Mouse (Mus musculus) G1E (cell line): Measurements from ENCODE around the gene Gm11565. TPM values are rescaled to one million over a fixed set of nuclear protein-coding genes. Genes with fewer than 3 reads are reported as not detected.
"Not testable (repeated sequence)": the region's sequence is repeated elsewhere in the genome, so short reads cannot be mapped to it uniquely, and the experiment has no call there.

Source experiments
- ATAC-seq: 2 replicates; pipeline ENCODE4 v1.8.0; 2016; ENCODE audit warnings: mild to moderate bottlenecking; ENCODE audit not compliant: insufficient number of reproducible peaks, poor library complexity, low FRiP score, severe bottlenecking; ENCODE audit errors: extremely low read depth
- DNase-seq: peaks from one replicate; pipeline ENCODE4 v3.0.0; 2012; ENCODE audit warnings: low spot score
- H3K27me3 ChIP-seq: 2 replicates; pipeline ENCODE4 v1.6.1; 2012; ENCODE audit warnings: mild to moderate bottlenecking, low read length, inconsistent platforms; ENCODE audit not compliant: insufficient read depth
- H3K36me3 ChIP-seq: replicated peaks from 2 replicates; pipeline ENCODE3; 2012; ENCODE audit warnings: mild to moderate bottlenecking, inconsistent platforms
- H3K4me1 ChIP-seq: 2 replicates; pipeline ENCODE4 v1.6.1; 2012; ENCODE audit warnings: low read depth, low read length, inconsistent platforms, mixed read lengths; ENCODE audit not compliant: insufficient read depth
- H3K4me3 ChIP-seq: 2 replicates; pipeline ENCODE4 v1.5.1; 2012; ENCODE audit warnings: low read depth, mild to moderate bottlenecking, inconsistent platforms, low read length, moderate library complexity, mixed read lengths
- H3K9me3 ChIP-seq: replicated peaks from 2 replicates; pipeline ENCODE4 v1.6.1; 2012; ENCODE audit warnings: inconsistent platforms
- CTCF ChIP-seq: IDR thresholded peaks from 2 replicates; pipeline ENCODE4 v1.5.1; 2012; ENCODE audit warnings: low read depth, low read length, inconsistent platforms, mixed read lengths
- GATA1 ChIP-seq: IDR thresholded peaks from 2 replicates; pipeline ENCODE4 v1.6.1; 2012; ENCODE audit warnings: borderline replicate concordance, low read length, inconsistent platforms, mixed read lengths
- GATA2 ChIP-seq: IDR thresholded peaks from 2 replicates; pipeline ENCODE4 v1.6.1; 2012; ENCODE audit warnings: low read depth, low read length, inconsistent platforms, borderline replicate concordance
- POLR2AphosphoS5 ChIP-seq: IDR thresholded peaks from 2 replicates; pipeline ENCODE4 v1.6.1; 2012; ENCODE audit warnings: low read depth, low read length, inconsistent platforms; ENCODE audit not compliant: insufficient replicate concordance
- TAL1 ChIP-seq: conservative IDR thresholded peaks from 2 replicates; pipeline ENCODE4 v1.6.1; 2012; ENCODE audit warnings: low read depth, low read length, inconsistent platforms, mixed read lengths
- polyA plus RNA-seq: library from polyadenylated mRNA; stranded (reverse); fragments of >175 nt; gene quantifications from 2 replicates; pipeline ENCODE4 v1.2.3, GENCODE M21; 2012
- total RNA-seq, 2 experiments: library from RNA; stranded (forward) in 1 of 2; stranded (reverse) in 1 of 2; fragments of 200-1000 nt in 1 of 2; fragments of >200 nt in 1 of 2; fragmentation: Nextera tagmentation in 1 of 2; gene quantifications; 2 replicates each; pipeline ENCODE4 v1.2.3; 2014 to 2017

Gene Gm11565
- total RNA-seq (2014; fragmentation: Nextera tagmentation) (not detected in 2 replicates), total RNA-seq (2017) (0.16 and 0.23 TPM in 2 replicates), polyA plus RNA-seq (not detected in 2 replicates)

GRCm38 (mm10) chr11:99914451-99914850 lies at the start of gene Gm11565:
Gene Gm11565, plus strand, starts transcription at chr11:99914751.
- ATAC-seq (no peak), DNase-seq (no peak)
- Histone ChIP-seq H3K9me3 (peaks cover 31% of the 10 kb centered on the region), H3K4me1 (no peaks in the 10 kb centered on the region), H3K36me3 (no peaks in the 10 kb centered on the region), H3K27me3 (no peaks in the 10 kb centered on the region), H3K4me3 (no peak within 1 kb of the TSS)
- no peak for TF ChIP-seq GATA1
- no peak for TF ChIP-seq CTCF
- no peak for TF ChIP-seq GATA2
- TF ChIP-seq POLR2AphosphoS5 = no peak
- TF ChIP-seq TAL1 = no peak

GRCm38 (mm10) chr11:99873089-99873488 lies 41.5 kb upstream of the Gm11565 start, which contains the start of gene Krtap9-1:
Gene Krtap9-1, plus strand, starts transcription at chr11:99873389.
- ATAC-seq, H3K4me3 ChIP-seq, H3K4me1 ChIP-seq, H3K9me3 ChIP-seq, H3K36me3 ChIP-seq, H3K27me3 ChIP-seq, DNase-seq: not testable (repeated sequence)

GRCm38 (mm10) chr11:99878887-99879286 lies 35.7 kb upstream of the Gm11565 start, which contains the start of gene Gm11567:
Gene Gm11567, plus strand, starts transcription at chr11:99879187.
- H3K4me1 ChIP-seq, DNase-seq, H3K27me3 ChIP-seq, H3K9me3 ChIP-seq, H3K4me3 ChIP-seq, H3K36me3 ChIP-seq, ATAC-seq: not testable (repeated sequence)

- TF ChIP-seq TAL1 (no peak), GATA1 (no peak), POLR2AphosphoS5 (no peak), CTCF (no peak), GATA2 (no peak)
- DNase-seq (no peak), ATAC-seq (no peak)
- Histone ChIP-seq H3K27me3 (no peaks in the 10 kb centered on the region), H3K4me3 (no peak within 1 kb of the TSS), H3K4me1 (no peaks in the 10 kb centered on the region), H3K36me3 (no peaks in the 10 kb centered on the region), H3K9me3 (peaks cover 19% of the 10 kb centered on the region)
These were observed 6.9 kb upstream of the Gm11565 start, which contains the start of gene Krtap31-1 for GRCm38 (mm10) chr11:99907620-99908019. Gene Krtap31-1, plus strand, starts transcription at chr11:99907920.

- H3K4me1 ChIP-seq = no peaks in the 10 kb centered on the region
- DNase-seq = no peak
- no peaks in the 10 kb centered on the region for H3K36me3 ChIP-seq
- H3K9me3 ChIP-seq = peaks cover 25% of the 10 kb centered on the region
- H3K27me3 ChIP-seq = no peaks in the 10 kb centered on the region
- TF ChIP-seq CTCF = no peak
- no peak for TF ChIP-seq TAL1
- TF ChIP-seq GATA2 = no peak
- TF ChIP-seq GATA1 = no peak
- H3K4me3 ChIP-seq = no peak within 1 kb of the TSS
- no peak for ATAC-seq
These were observed 21.4 kb downstream of the Gm11565 start, which contains the start of gene Krtap31-2 for GRCm38 (mm10) chr11:99935991-99936390. Gene Krtap31-2, plus strand, starts transcription at chr11:99936291.

GRCm38 (mm10) chr11:99937751-99938264 lies 23.3 kb downstream of the Gm11565 start:
- Histone ChIP-seq H3K27me3 (no peaks in the 10 kb centered on the region), H3K9me3 (peaks cover 15% of the 10 kb centered on the region), H3K4me3 (no peak overlapping the region), H3K36me3 (no peaks in the 10 kb centered on the region), H3K4me1 (no peaks in the 10 kb centered on the region)
- DNase-seq (no peak), ATAC-seq (no peak)
- TF ChIP-seq GATA1 = no peak
- no peak for TF ChIP-seq CTCF
- TF ChIP-seq TAL1 = no peak
- no peak for TF ChIP-seq POLR2AphosphoS5
- TF ChIP-seq GATA2 = no peak

GRCm38 (mm10) chr11:99948175-99948574 lies 33.6 kb downstream of the Gm11565 start, which contains the start of gene Krtap9-5:
Gene Krtap9-5, plus strand, starts transcription at chr11:99948475.
- H3K27me3 ChIP-seq = no peaks in the 10 kb centered on the region; the same call in 1 of the 2 replicates
- no peak for DNase-seq
- no peak for ATAC-seq
- H3K36me3 ChIP-seq = no peaks in the 10 kb centered on the region
- H3K9me3 ChIP-seq = peaks cover 23% of the 10 kb centered on the region
- no peaks in the 10 kb centered on the region for H3K4me1 ChIP-seq
- TF ChIP-seq GATA2 (no peak), GATA1 (no peak), CTCF (no peak)
- H3K4me3 ChIP-seq = 0 out of 2 replicates have a peak within 1 kb of the TSS, but pooled peaks have one; percentile 6
